Mouse (Mus musculus) hindbrain, embryonic 16.5 days (tissue): Measurements from ENCODE around the gene Tmem131l. TPM values are rescaled to one million over a fixed set of nuclear protein-coding genes. Genes with fewer than 3 reads are reported as not detected.
A peak's percentile ranks its signal among the peaks of the same experiment; 100 is the strongest.

Experiments
- ATAC-seq: fragments of 200-750 bp; cut with Nextera tagmentation; 2 replicates; pipeline ENCODE4 v1.8.0; 2017; ENCODE audit warnings: moderate TSS enrichment, moderate library complexity
- H3K27ac ChIP-seq: fragments of 300-500 bp; sonication (generic); 2 replicates; pipeline ENCODE4 v1.5.1; 2014; ENCODE audit warnings: low read depth, mild to moderate bottlenecking, control low read depth, low read length, moderate library complexity
- H3K27me3 ChIP-seq: fragments of 300-500 bp; sonication (generic); replicated peaks from 2 replicates; pipeline ENCODE4 v1.6.1; 2014; ENCODE audit warnings: low read length; ENCODE audit not compliant: control insufficient read depth, insufficient read depth
- H3K36me3 ChIP-seq: fragments of 300-500 bp; sonication (generic); 2 replicates; pipeline ENCODE4 v1.6.1; 2014; ENCODE audit warnings: mild to moderate bottlenecking, low read length, moderate library complexity, mixed read lengths; ENCODE audit not compliant: control insufficient read depth, insufficient read depth
- H3K4me1 ChIP-seq: fragments of 300-500 bp; sonication (generic); 2 replicates; pipeline ENCODE4 v1.6.1; 2014; ENCODE audit warnings: low read depth, low read length; ENCODE audit not compliant: control insufficient read depth, insufficient read depth
- H3K4me2 ChIP-seq: fragments of 300-500 bp; sonication (generic); 2 replicates; pipeline ENCODE4 v1.6.1; 2014; ENCODE audit warnings: mild to moderate bottlenecking, low read length, control low read depth, moderate library complexity
- H3K4me3 ChIP-seq: fragments of 300-500 bp; sonication (generic); 2 replicates; pipeline ENCODE4 v1.5.1; 2014; ENCODE audit warnings: mild to moderate bottlenecking, low read length, control low read depth, moderate library complexity
- H3K9ac ChIP-seq: fragments of 300-500 bp; sonication (generic); 2 replicates; pipeline ENCODE4 v1.6.1; 2014; ENCODE audit warnings: low read depth, mild to moderate bottlenecking, control low read depth, low read length, moderate library complexity
- H3K9me3 ChIP-seq: fragments of 300-500 bp; sonication (generic); 2 replicates; pipeline ENCODE4 v1.6.1; 2014; ENCODE audit warnings: mild to moderate bottlenecking, low read length, moderate library complexity; ENCODE audit not compliant: control insufficient read depth
- WGBS: fragments of 180-500 bp; shearing (Covaris S2); extraction: QIAGEN DNeasy Blood & Tissue Kit; methylation state at CpG from one replicate; pipeline ENCODE4 v1.1.7; 2014; 5-methylcytosine and 5-hydroxymethylcytosine counted together
- polyA plus RNA-seq: library from polyadenylated mRNA; unstranded; fragments of >200 nt; fragmentation: Nextera tagmentation; extraction: Ambion mirVana; gene quantifications from 2 replicates; pipeline ENCODE4 v1.2.1, GENCODE M21; 2015

Tmem131l gene
- polyA plus RNA-seq, 1 experiment from 2014 or later, result 34.6 TPM

- peaks cover 34% of the 10 kb centered on the region for H3K4me1 ChIP-seq
These were observed 61.2 kb downstream of the Tmem131l start for GRCm38 (mm10) chr3:83978497-83979410.

GRCm38 (mm10) chr3:83977817-83978216 lies 62.2 kb downstream of the Tmem131l start:
- no peak overlapping the region for H3K27ac ChIP-seq
- H3K36me3 ChIP-seq, result no peaks in the 10 kb centered on the region
- no peak overlapping the region for H3K4me3 ChIP-seq
- peaks cover 34% of the 10 kb centered on the region for H3K4me1 ChIP-seq
- H3K9me3 ChIP-seq, result no peaks in the 10 kb centered on the region
- H3K27me3 ChIP-seq, result no peaks in the 10 kb centered on the region
- no peak overlapping the region for H3K4me2 ChIP-seq
- 69% methylated on average over 3 of the region's 3 CpGs for WGBS
- ATAC-seq, result no peak
- H3K9ac ChIP-seq, result no peak overlapping the region

More at GRCm38 (mm10) chr3:83978497-83979410, 61.2 kb downstream of the Tmem131l start:
- Histone ChIP-seq H3K4me3 (no peak overlapping the region), H3K4me2 (no peak overlapping the region), H3K36me3 (no peaks in the 10 kb centered on the region), H3K9ac (no peak overlapping the region), H3K27ac (peak overlapping the region; percentile 30; the same call in 1 of the 2 replicates), H3K9me3 (no peaks in the 10 kb centered on the region), H3K27me3 (no peaks in the 10 kb centered on the region)
- ATAC-seq, result no peak; the same call in 1 of the 2 replicates
- WGBS, result 65% methylated on average over 4 of the region's 4 CpGs

DNA sequence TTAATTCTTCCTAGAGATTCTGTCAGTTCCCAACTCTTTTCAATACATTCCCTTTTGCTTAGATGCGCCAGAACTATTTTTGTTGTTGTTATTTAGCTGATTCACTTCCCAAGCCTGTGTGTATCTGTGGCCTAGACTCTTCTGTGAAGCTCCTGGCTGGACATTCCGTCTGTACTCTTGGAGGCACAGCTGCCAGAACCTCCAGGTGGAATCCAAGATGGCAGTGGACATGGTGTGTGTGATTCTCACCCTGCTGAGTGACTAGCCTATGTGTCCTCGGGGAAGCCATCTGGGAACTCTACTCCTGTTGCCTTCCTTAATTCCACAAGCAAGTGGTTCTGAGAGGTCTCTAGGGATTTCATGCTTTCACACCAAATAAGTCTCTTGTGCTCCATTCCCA lies 63.8 kb downstream of the Tmem131l start:
- Histone ChIP-seq H3K27ac (no peak overlapping the region), H3K4me2 (no peak overlapping the region), H3K36me3 (no peaks in the 10 kb centered on the region), H3K9me3 (no peaks in the 10 kb centered on the region), H3K27me3 (no peaks in the 10 kb centered on the region), H3K4me3 (no peak overlapping the region), H3K4me1 (peaks cover 38% of the 10 kb centered on the region), H3K9ac (no peak overlapping the region)
- ATAC-seq, result no peak
- WGBS, result 58% methylated on average over 3 of the region's 3 CpGs

DNA sequence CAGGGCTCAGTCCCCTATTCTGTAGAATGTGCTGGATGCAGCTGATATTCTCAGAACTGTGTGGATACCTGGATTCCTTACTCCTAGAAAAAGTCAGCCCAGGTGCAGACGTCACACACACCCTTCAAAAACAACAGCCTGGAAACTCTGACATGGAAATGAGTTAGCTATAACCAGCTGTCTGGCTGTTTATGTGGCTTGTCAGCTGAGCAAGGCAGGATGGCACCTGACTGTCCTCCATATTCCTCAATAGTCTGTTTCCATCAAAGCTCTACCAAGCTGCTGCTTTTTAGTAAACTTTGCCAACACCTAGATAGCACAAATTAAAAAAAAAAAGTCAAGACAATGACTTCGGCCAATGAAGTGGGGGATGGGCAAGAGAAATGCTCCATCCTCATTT lies 66.6 kb downstream of the Tmem131l start:
- no peak overlapping the region for H3K27ac ChIP-seq
- 53% methylated on average over 2 of the region's 2 CpGs for WGBS
- peaks cover 11% of the 10 kb centered on the region for H3K4me1 ChIP-seq
- H3K9me3 ChIP-seq, result no peaks in the 10 kb centered on the region
- H3K27me3 ChIP-seq, result no peaks in the 10 kb centered on the region
- no peak overlapping the region for H3K4me3 ChIP-seq
- no peak overlapping the region for H3K4me2 ChIP-seq
- H3K36me3 ChIP-seq, result no peaks in the 10 kb centered on the region
- no peak for ATAC-seq
- H3K9ac ChIP-seq, result no peak overlapping the region

- Histone ChIP-seq H3K36me3 (no peaks in the 10 kb centered on the region), H3K27ac (no peak overlapping the region), H3K4me1 (peaks cover 5% of the 10 kb centered on the region; the same call in 1 of the 2 replicates), H3K4me2 (no peak overlapping the region), H3K27me3 (no peaks in the 10 kb centered on the region), H3K9me3 (no peaks in the 10 kb centered on the region), H3K9ac (no peak overlapping the region), H3K4me3 (no peak overlapping the region)
- ATAC-seq, result no peak
- WGBS, result 30% methylated on average over 1 of the region's 1 CpGs
These were observed 69.3 kb downstream of the Tmem131l start for GRCm38 (mm10) chr3:83970629-83971028.

DNA sequence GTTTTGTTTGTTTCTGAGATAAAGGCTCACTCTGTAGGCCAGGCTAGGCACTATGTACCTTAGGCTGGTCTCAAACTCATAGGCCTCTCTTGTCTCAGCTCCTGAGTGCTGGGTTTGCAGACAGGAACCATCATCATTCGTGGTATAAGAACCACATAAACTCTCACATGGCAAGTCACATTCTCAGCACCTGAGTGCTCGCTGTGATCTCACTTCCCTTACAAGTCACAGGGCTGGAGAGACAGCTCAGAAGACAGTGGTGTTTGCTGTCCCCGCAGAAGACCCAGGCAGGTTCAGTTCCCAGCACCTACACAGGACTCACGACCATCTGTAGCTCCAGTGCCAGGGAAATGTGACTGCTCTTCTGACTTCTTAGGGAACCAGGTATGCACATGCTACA lies 70.9 kb downstream of the Tmem131l start:
- no peaks in the 10 kb centered on the region for H3K36me3 ChIP-seq

GRCm38 (mm10) chr3:83967791-83968190 lies 72.2 kb downstream of the Tmem131l start:
- Histone ChIP-seq H3K36me3 (no peaks in the 10 kb centered on the region), H3K4me3 (no peak overlapping the region), H3K9ac (no peak overlapping the region), H3K9me3 (no peaks in the 10 kb centered on the region), H3K4me1 (peaks cover 5% of the 10 kb centered on the region; the same call in 1 of the 2 replicates), H3K4me2 (no peak overlapping the region), H3K27me3 (no peaks in the 10 kb centered on the region), H3K27ac (no peak overlapping the region)
- no peak for ATAC-seq
- 61% methylated on average over 3 of the region's 3 CpGs for WGBS

More for the DNA sequence above, 70.9 kb downstream of the Tmem131l start:
- Histone ChIP-seq H3K27me3 (no peaks in the 10 kb centered on the region), H3K4me1 (peaks cover 5% of the 10 kb centered on the region; the same call in 1 of the 2 replicates), H3K27ac (no peak overlapping the region), H3K4me3 (no peak overlapping the region), H3K9ac (no peak overlapping the region), H3K4me2 (no peak overlapping the region), H3K9me3 (no peaks in the 10 kb centered on the region)
- 94% methylated on average over 4 of the region's 4 CpGs for WGBS
- ATAC-seq, result no peak

DNA sequence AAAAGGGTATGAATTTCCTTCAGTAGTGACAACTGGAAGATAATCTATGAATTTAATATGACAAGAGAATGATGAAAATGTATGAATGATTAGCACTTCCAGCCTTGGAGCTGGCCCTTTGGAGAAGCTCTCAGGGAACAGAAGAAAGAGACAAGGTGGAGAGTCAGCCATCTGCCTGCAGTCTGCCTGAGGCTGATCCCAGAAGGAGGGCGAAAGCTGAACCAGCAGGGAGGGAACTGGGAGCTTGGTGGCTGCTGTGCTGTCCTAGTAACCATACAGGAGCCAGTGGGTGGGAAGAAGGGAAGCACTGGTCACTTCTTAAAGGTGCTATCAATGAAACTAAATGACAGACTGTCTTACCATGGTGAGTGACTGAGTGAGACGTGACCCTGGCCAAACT lies 74.6 kb downstream of the Tmem131l start:
- ATAC-seq, result 0 out of 2 replicates have a peak, but pooled peaks have one; percentile 32
- no peak overlapping the region for H3K4me2 ChIP-seq
- 68% methylated on average over 2 of the region's 2 CpGs for WGBS
- no peaks in the 10 kb centered on the region for H3K27me3 ChIP-seq
- no peak overlapping the region for H3K9ac ChIP-seq
- no peaks in the 10 kb centered on the region for H3K36me3 ChIP-seq
- H3K4me3 ChIP-seq, result no peak overlapping the region
- H3K4me1 ChIP-seq, result no peaks in the 10 kb centered on the region; the same call in 1 of the 2 replicates
- H3K9me3 ChIP-seq, result no peaks in the 10 kb centered on the region
- no peak overlapping the region for H3K27ac ChIP-seq

DNA sequence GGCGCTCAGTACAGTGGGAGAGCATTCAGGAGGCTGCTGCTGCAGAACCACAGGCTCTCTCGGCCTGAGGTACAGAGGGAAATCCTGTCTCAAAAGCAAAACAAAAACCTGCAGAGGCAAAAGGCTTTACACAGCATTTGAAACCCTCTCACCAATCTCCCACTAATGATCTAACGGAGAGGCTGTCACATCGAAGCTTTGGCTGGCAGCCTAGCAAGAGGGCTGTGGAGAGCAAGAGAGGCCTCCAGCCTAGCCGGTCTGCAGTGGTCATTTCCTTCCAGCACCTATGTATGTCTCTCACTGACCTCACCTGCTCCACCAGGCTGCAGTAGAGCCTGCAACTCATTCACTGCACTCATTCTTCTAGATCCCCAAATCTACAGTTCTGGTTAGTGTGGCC lies 76.3 kb downstream of the Tmem131l start:
- Histone ChIP-seq H3K4me3 (no peak overlapping the region), H3K9me3 (no peaks in the 10 kb centered on the region), H3K4me2 (no peak overlapping the region), H3K9ac (no peak overlapping the region), H3K27ac (no peak overlapping the region), H3K36me3 (no peaks in the 10 kb centered on the region), H3K27me3 (no peaks in the 10 kb centered on the region), H3K4me1 (no peaks in the 10 kb centered on the region; the same call in 1 of the 2 replicates)
- ATAC-seq, result no peak
- WGBS, result 59% methylated on average over 5 of the region's 5 CpGs
